Mouse (Mus musculus) layer of hippocampus, adult 6 months (tissue): ENCODE data around the gene Ctc1. TPM values are rescaled to one million over a fixed set of nuclear protein-coding genes. Genes with fewer than 3 reads are reported as not detected.

Experiments used
- long read RNA-seq, 2 experiments: library from polyadenylated mRNA; unstranded; transcript quantifications; one replicate each; pipeline ENCODE4 v2.0.0; 2019 to 2020
- microRNA-seq: library from miRNA; unstranded; fragments of <30 nt; microRNA quantifications from one replicate; pipeline ENCODE4 v1.2.0, GENCODE M21; 2020
- polyA plus RNA-seq: library from polyadenylated mRNA; unstranded; fragments of <200 nt; fragmentation: Nextera tagmentation; gene quantifications from 2 replicates; pipeline ENCODE4 v1.2.3, GENCODE M21; 2021

Ctc1 gene
- 16.8 and 19.8 TPM in 2 replicates for polyA plus RNA-seq
- long read RNA-seq, experiment 1, full-length matches to known transcripts, result 12 of 26 reads
- long read RNA-seq, experiment 1, partial matches to known transcripts, result 10 of 26 reads
- long read RNA-seq, experiment 1, other reads (novel, unspliced or antisense), result 4 of 26 reads
- long read RNA-seq, experiment 2, full-length matches to known transcripts, result 70 of 113 reads
- long read RNA-seq, experiment 2, partial matches to known transcripts, result 16 of 113 reads
- long read RNA-seq, experiment 2, other reads (novel, unspliced or antisense), result 27 of 113 reads

DNA sequence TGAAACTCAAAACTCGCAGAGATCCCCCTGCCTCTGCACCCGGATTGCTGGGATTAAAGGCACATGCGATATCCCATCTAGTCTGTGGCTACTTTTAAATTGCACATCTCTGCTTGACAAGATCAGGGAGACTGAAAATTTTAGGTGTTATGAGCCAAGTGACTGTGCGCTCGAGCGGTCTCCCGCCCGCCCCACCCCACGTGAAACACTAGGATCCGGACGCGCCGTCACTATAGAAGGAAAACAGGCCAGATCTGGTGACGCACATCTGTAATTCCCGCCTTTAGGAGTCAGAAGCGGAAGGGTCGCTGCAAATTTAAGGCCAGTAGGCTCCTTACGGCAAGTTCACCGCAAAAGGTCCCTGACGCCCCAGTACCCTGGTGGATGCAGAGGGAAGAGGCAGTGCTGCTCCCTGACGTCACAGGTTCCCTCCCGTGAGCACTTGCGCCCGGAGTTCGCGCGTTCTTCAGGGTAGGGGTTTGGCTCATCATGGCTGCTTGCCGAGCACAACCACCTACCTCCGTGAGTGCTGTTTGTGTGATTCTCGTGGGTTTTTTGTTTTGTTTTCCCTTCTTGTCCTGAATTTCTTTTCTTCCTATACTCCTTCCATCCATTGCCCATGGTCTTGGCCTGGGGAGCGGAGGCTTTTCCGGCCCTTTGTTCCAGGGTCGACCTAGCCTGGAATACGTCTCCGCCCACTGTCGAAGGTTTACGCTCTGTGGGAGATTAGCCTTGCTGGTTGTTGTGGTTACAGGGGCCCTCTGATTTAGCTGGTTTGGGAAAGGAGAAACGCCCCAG is at the start of gene Ctc1:
TSS of gene Ctc1 (plus strand) at position 268 of the 798 bp plus-strand sequence.

DNA sequence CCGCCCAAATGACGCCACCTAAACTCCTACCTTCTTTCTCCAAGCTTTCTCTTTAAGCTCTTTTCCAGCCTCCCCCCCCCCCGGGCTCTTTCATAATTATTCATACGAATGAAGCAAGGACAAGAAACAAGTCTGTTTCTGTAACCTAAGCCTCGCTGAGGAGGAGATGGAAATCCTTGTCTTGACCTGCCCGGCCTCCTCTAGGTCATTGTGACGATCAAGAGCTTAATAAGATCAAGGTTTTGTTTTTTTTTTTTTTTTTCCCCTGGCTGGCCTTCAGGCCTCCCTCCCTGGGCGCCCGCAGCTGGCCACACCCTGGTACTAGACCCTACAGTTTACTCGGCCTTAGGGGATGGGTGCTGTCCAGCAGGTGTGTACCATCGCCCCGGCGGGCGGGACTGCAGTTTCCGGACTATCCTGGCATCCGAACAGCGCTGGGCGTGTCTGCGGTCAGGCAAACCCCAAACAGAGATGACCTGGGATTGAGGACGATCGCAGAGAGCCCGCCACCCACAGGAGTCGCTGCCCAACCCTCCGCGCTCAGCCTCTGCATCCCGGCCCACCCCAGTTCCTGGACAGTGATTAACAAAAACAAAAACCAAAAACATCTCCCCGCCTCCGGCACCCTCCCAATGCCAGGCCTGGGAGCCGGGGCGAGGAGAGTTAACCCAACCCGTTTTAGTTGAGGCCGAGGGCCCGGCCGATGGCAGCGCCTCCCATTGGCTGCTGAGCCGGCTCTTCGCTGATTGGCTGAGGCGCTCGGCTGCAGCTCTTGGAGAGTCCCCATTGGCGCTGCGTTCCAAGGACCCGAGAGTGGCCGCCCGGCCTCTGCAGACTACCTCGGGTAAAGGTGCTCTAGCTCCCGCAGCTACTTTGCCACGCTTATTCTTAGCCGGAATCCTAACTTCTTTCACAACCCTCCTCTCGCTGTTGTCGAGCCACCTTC is 48.1 kb upstream of the Ctc1 start, which contains the start of gene Slc25a35:
TSS of gene Slc25a35 (plus strand) at position 795 of the 946 bp plus-strand sequence.

DNA sequence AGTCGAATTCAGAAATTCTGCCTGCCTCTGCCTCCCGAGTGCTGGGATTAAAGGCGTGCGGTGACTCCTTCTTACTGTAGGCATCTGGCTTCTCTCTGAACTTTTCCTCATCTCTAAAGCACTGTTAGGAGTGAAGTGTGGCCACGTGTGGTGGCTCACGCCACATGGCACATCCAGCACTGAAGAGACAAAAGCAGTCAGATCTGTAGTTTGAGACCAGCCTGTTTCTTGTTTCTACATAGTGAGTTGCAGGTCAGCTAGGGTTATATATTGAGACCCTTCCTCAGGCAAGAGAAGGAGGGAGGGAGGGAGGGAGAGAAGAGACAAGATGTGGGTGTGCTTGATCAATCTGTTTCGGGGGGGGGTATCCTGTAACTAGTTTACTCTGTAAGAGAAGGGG is 40.6 kb upstream of the Ctc1 start, which contains the start of gene Rangrf:
TSS of gene Rangrf (minus strand) at position 101 of the 400 bp plus-strand sequence.

DNA sequence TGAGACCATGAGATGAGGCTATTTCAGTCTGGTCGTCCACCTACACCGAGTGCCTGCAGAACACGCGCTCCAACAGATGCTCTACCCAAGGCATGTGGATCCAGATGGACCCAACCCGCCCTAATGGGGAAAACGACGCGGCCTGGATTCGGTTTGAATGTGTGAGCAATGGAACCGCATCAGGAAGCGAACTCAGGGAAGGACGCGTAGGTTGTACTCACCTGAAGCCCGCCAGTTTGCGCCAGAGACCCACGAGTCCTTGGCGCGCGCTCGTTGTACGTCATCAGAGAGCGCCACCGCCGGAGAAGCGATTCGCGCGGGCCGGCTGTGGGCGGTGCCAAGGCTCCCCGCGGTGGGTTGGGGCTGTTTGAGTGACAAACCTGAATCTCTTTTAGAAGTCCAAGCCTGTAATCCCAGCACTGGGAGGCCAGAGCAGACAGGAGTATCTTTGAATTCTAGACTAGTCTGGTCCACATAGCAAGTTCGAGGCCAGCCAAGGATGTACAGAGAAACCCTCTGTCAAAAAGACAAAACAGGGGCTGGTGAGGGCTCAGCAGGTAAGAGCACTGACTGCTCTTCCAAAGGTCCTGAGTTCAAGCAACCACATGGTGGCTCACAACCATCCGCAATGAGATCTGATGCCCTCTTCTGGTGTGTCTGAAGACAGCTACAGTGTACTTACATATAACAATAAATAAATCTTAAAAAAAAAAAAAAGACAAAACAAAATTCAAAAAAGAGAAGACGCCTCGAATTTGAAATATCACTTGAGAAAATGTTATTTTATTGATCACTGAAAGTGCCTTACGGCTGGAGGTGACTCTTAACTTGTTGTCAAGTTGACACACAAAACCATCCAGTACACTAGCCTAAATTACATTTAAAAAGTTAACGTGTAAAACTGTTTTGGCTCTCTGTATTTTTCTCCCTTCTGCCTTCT is 7.3 kb upstream of the Ctc1 start, which contains the start of gene Pfas:
TSS of gene Pfas (minus strand) at position 279 of the 940 bp plus-strand sequence.

DNA sequence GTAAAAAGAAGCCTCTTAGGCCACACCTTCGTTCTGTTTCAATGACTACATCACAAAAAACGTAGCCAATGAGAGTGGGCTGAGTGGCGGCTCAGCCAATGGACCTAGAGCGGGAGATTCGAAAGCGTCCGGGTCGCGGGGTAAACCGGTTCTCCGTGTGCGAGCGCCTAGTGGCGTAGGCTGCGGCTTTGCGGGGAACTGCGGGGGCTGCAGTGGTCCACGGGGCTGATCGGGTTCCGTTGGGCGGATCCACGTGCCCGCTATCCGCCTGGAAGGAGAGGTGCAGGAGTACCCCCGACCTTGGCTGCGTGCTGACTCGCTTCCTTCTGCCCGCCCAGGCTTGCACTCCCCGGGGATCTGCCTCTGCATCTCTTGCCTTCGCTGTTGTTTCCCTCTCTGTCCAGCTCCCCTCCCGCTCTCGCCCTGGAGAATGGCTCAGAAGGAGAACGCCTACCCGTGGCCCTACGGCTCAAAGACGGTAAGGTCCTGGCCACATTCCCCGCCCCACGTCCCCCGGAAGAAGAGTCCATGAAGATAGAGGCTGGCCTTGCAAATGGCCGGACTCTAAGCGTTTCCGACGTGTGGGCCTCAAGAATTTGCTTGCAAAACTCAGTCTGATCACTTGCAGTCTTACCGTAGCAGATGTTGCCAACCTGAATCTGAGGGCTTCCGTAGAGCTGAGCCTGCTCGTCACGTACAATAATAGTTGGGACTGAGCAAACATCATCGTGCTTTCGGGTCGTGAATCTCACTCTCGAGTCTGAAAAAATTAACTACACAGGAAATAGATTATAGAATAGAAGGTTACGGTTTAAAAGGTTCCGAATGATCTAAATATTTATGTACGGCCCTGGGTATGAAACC is 30.1 kb downstream of the Ctc1 start, which contains the start of gene Aurkb:
TSS of gene Aurkb (plus strand) at position 117 of the 864 bp plus-strand sequence.

DNA sequence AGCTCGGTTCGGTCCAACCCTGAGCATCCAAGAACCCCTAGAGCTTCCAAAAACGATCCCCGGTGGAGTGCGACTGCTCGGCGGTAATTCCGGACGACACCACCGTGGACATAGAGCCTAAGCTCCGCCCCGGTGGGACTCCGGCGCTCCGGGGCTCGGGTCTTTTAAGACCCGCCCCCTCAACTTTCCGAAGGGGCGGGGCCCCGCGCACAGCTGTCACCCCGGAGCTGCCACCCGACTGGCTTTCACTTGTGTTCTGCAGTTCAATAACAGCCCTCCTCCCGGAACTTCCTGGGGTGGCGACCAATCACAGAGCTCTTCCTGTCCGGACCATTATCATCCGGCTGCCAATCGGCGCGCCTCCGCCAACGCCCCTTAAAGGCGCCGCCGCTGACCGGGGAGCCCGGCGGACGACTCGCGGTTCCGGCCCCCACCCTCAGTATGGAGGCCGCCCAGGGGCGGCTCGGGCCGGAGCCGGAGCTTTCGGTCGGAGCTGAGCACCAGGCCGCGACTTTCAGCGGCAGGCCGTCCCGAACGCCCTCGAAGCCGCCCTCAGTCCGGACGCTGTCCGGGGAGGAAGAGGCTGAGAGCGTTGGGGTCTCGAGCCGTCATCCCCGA is 43.8 kb downstream of the Ctc1 start, which contains the start of gene Borcs6:
TSS of gene Borcs6 (plus strand) at position 361 of the 618 bp plus-strand sequence.

DNA sequence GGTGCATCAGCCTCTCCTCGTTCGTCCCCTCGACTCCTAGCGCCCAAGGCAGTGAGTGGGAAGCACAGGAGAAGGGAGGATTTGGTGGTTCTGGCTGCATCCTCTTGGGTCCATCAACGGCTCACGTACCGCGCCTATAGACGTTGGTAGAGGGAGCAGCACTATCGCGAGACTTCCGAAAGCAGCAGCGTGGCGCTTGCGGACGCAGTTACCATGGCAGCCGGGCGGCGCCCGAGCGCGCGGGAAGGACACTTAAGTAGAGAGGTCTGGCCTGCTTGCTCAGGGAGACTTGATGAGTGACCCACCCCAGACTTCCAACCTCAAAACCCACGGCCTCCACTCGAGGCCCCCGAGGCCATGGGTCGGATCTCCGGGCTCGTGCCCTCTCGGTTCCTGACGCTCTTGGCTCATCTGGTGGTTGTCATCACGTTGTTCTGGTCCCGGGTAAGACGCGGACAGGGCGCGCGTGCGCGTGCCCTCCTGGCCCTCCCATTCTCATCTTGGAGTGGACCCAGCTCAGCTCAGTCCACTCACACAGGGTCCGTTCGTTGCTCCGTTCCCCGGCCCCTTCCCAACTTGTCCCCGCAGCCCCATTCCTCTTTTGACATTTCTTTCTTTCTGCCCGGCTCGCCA is 55.0 kb downstream of the Ctc1 start, which contains the start of gene Tmem107:
TSS of gene Tmem107 (plus strand) at position 217 of the 633 bp plus-strand sequence.

Small RNAs within 50 kb of the gene (microRNA-seq; reads per million reads assigned to microRNA genes)
- gene Mir3062, result 1.1 reads per million

Other genes with a start within 250 kb of the Ctc1 start
- gene Ndel1, start 144.1 kb upstream of the Ctc1 start, polyA plus RNA-seq, result 71.2 and 71.4 TPM in 2 replicates
- gene Rnf222, start 127.4 kb upstream of the Ctc1 start, polyA plus RNA-seq, result not detected in 2 replicates
- gene Rpl26, start 114.3 kb upstream of the Ctc1 start, polyA plus RNA-seq, result 3,357 and 3,616 TPM in 2 replicates
- gene Odf4, start 88.8 kb upstream of the Ctc1 start, polyA plus RNA-seq, result not detected in 2 replicates
- 2.4 TPM in 2 replicates for gene Arhgef15, start 58.4 kb upstream of the Ctc1 start, polyA plus RNA-seq
- gene Slc25a35, start 47.8 kb upstream of the Ctc1 start, polyA plus RNA-seq, result 1.9 and 2.4 TPM in 2 replicates
- 25.3 and 26.8 TPM in 2 replicates for gene Rangrf, start 40.7 kb upstream of the Ctc1 start, polyA plus RNA-seq
- gene Pfas, start 7.5 kb upstream of the Ctc1 start, polyA plus RNA-seq, result 8.4 and 21.6 TPM in 2 replicates
- gene Aurkb, start 29.7 kb downstream of the Ctc1 start, polyA plus RNA-seq, result 0.54 TPM in 2 replicates
- gene Borcs6, start 43.8 kb downstream of the Ctc1 start, polyA plus RNA-seq, result 11.4 and 13.2 TPM in 2 replicates
- 40.3 and 42.2 TPM in 2 replicates for gene Tmem107, start 54.9 kb downstream of the Ctc1 start, polyA plus RNA-seq
- gene Vamp2, start 72.6 kb downstream of the Ctc1 start, polyA plus RNA-seq, result 412 and 583 TPM in 2 replicates
- 30.5 and 39.5 TPM in 2 replicates for gene Per1, start 79.3 kb downstream of the Ctc1 start, polyA plus RNA-seq
- gene Hes7, start 104.5 kb downstream of the Ctc1 start, polyA plus RNA-seq, result 0.53 and 0.58 TPM in 2 replicates
- gene 9130213A22Rik, start 106.7 kb downstream of the Ctc1 start, polyA plus RNA-seq, result 0.84 and 0.90 TPM in 2 replicates
- 5.9 and 8.6 TPM in 2 replicates for gene Aloxe3, start 110.0 kb downstream of the Ctc1 start, polyA plus RNA-seq
- 2.7 and 2.8 TPM in 2 replicates for gene Alox12b, start 141.1 kb downstream of the Ctc1 start, polyA plus RNA-seq
- gene Alox8, start 181.9 kb downstream of the Ctc1 start, polyA plus RNA-seq, result 3.5 and 5.1 TPM in 2 replicates
- 0.44 and 0.55 TPM in 2 replicates for gene Gucy2e, start 221.1 kb downstream of the Ctc1 start, polyA plus RNA-seq